8 mouse cellular contexts compared by ENCODE assay signal in genomic region chr15:100458055-100458454, GRCm38 (mm10). TPM values are rescaled to one million over a fixed set of nuclear protein-coding genes. Genes with fewer than 3 reads are reported as not detected.
DNase-seq lines count a peak whose midpoint lies in the region; ATAC-seq and TF ChIP-seq lines count a peak whose summit lies in the region.

No protein-coding gene starts in this region.

- no peak overlapping the region for H3ac ChIP-seq in myocyte (ENCODE audit: control insufficient read depth, insufficient read length)

- peak; percentile 74 for DNase-seq in kidney, adult 18-20 months
- no peak for DNase-seq in kidney, adult 11 months
- DNase-seq in CD8-positive naive resting alpha-beta T cell, adult 2 months (ENCODE audit: low read depth in 2 of 2, low spot score in 2 of 2) = peak; percentile 56 to 77
- peak; percentile 81 for DNase-seq in adipocyte (ENCODE audit: low spot score)
- DNase-seq in embryo, embryonic 10.5 days (ENCODE audit: low spot score) = peak; percentile 82
- peak; percentile 77 to 91 for DNase-seq in kidney, postnatal 36 days

- no peak for TF ChIP-seq POLR2A in myocyte (IDR thresholded peaks at IDR 0.05; ENCODE audit: insufficient read length, low read depth)

- H3K79me2 ChIP-seq in myocyte (ENCODE audit: control insufficient read depth, insufficient read depth) = no peaks in the 10 kb centered on the region

- H3K36me3 ChIP-seq in myocyte (ENCODE audit: control insufficient read depth, insufficient read depth) = no peaks in the 10 kb centered on the region

- peak overlapping the region; percentile 77 for H3K4me2 ChIP-seq in myocyte (ENCODE audit: low read depth)

- H3K4me3 ChIP-seq in myocyte = no peak overlapping the region

- no peak for ATAC-seq in monocyte, adult 5-6 weeks (replicated peaks; ENCODE audit: insufficient number of reproducible peaks, low FRiP score, low TSS enrichment, poor library complexity, severe bottlenecking)

- H3K27me3 ChIP-seq in myocyte (ENCODE audit: control insufficient read depth, insufficient read depth, insufficient read length) = no peaks in the 10 kb centered on the region

TF ChIP-seq in myocyte, 11 proteins besides CTCF, POLR2A, EP300 and RAD21:
- TF ChIP-seq USF1 (IDR thresholded peaks at IDR 0.05; ENCODE audit: low read depth) = no peak
- TF ChIP-seq SRF (IDR thresholded peaks at IDR 0.05; ENCODE audit: control insufficient read depth, insufficient read length, low read depth) = no peak
- no peak for TF ChIP-seq MYOG (IDR thresholded peaks at IDR 0.05; ENCODE audit: control insufficient read depth in 1 of 3, insufficient read depth in 1 of 3, insufficient read length in 2 of 3, low read depth in 2 of 3)
- no peak for TF ChIP-seq TCF12 (IDR thresholded peaks at IDR 0.05; ENCODE audit: insufficient read depth, poor library complexity, severe bottlenecking)
- TF ChIP-seq MAX (IDR thresholded peaks at IDR 0.05; ENCODE audit: low read depth) = no peak
TF ChIP-seq in myocyte: peak in this region for 0.

RNA-seq across cellular contexts. Expression of gene Letmd1, which starts 10.8 kb away (rescaled TPM):
- 24.8 TPM for polyA plus RNA-seq in myocyte (2012; fragmentation: generic; extraction: Trizol)
- 12.8 to 20.7 TPM (median 13.0 TPM) in 3 replicates for total RNA-seq in monocyte, adult 5-6 weeks (2017)

RNA-seq across cellular contexts. Expression of gene Slc11a2, which starts 33.2 kb away (rescaled TPM):
- polyA plus RNA-seq in myocyte (2012; fragmentation: generic; extraction: Trizol) = 48.2 TPM
- total RNA-seq in monocyte, adult 5-6 weeks (2017) = 5.1 to 17.3 TPM (median 9.7 TPM) in 3 replicates

RNA-seq across cellular contexts. Expression of gene Gm5475, which starts 36.1 kb away (rescaled TPM):
- polyA plus RNA-seq in myocyte (2012; fragmentation: generic; extraction: Trizol) = 0.05 TPM
- 0.49 TPM in 1 of 3 replicates, not detected in the others for total RNA-seq in monocyte, adult 5-6 weeks (2017)

RNA-seq across cellular contexts. Expression of gene Csrnp2, which starts 37.2 kb away (rescaled TPM):
- 9.2 TPM for polyA plus RNA-seq in myocyte (2012; fragmentation: generic; extraction: Trizol)
- 3.4 to 4.2 TPM (median 3.6 TPM) in 3 replicates for total RNA-seq in monocyte, adult 5-6 weeks (2017)
